Mouse (Mus musculus) erythroblast, embryonic 14.5 days (primary cell): Measurements from ENCODE around the gene Ubtd1.

ENCODE experiments used
- GATA1 ChIP-seq: IDR thresholded peaks from 2 replicates; pipeline ENCODE4 v1.6.1; 2012; ENCODE audit warnings: low read length, inconsistent platforms, mixed read lengths
- TAL1 ChIP-seq: IDR thresholded peaks from 3 replicates; pipeline ENCODE4 v1.6.1; 2012; ENCODE audit warnings: low read length, inconsistent platforms, mixed read lengths

DNA sequence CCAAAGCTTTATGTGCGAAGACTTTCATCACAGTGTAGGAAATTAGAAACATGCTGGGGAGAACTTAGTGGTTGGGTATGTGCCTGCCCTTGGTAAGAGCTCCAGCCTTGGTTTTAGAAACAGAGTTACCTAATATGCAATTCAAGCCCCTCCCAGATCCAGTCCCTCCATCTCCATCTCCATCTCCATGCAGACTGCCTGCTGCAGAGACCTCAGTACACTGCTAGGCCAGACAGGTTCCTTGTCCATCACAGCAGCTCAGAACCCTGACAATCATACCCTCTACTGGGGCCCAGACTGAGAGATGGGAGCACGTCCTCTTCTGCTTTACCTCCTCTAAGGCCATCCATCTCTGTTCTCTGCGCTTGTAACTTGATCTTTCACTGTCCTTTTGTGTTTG, 27.0 kb downstream of the Ubtd1 start:
- TF ChIP-seq GATA1 (no peak), TAL1 (no peak)
